Mouse (Mus musculus) cortical plate, adult 2 months (tissue): ENCODE results near the gene Rai14. TPM values are rescaled to one million over a fixed set of nuclear protein-coding genes. Genes with fewer than 3 reads are reported as not detected.

ENCODE experiments used
- H3K27ac ChIP-seq: fragments of 200-500 bp; 2 replicates; pipeline ENCODE4 v1.5.1; 2012; ENCODE audit warnings: low read length, control low read depth, inconsistent platforms; ENCODE audit not compliant: insufficient read depth
- H3K4me1 ChIP-seq: fragments of 200-500 bp; 2 replicates; pipeline ENCODE4 v1.6.1; 2011; ENCODE audit warnings: low read length; ENCODE audit not compliant: control insufficient read depth, insufficient read depth
- H3K4me3 ChIP-seq: fragments of 200-500 bp; 2 replicates; pipeline ENCODE4 v1.5.1; 2011; ENCODE audit warnings: mild to moderate bottlenecking, low read length, control low read depth; ENCODE audit not compliant: insufficient read depth
- CTCF ChIP-seq: fragments of 200-500 bp; IDR thresholded peaks from 2 replicates; pipeline ENCODE4 v1.5.1; 2011; ENCODE audit warnings: mild to moderate bottlenecking, control low read depth, low read length; ENCODE audit not compliant: insufficient read depth; ENCODE audit errors: extremely low read depth
- POLR2A ChIP-seq: fragments of 200-500 bp; IDR thresholded peaks from 2 replicates; pipeline ENCODE4 v1.6.1; 2011; ENCODE audit warnings: mild to moderate bottlenecking, low read length, control low read depth; ENCODE audit not compliant: insufficient read depth; ENCODE audit errors: extremely low read depth
- polyA plus RNA-seq: library from polyadenylated mRNA; depleted of rRNA; stranded (reverse); fragments of >200 nt; gene quantifications from 2 replicates; pipeline ENCODE4 v1.2.3, GENCODE M21; 2012

Gene Rai14
- polyA plus RNA-seq, 1 experiment: 8.1 TPM

- Histone ChIP-seq H3K4me1 (no peaks in the 10 kb centered on the region; the same call in 1 of the 2 replicates), H3K4me3 (no peak overlapping the region), H3K27ac (no peak overlapping the region)
- TF ChIP-seq POLR2A (no peak), CTCF (no peak)
These were observed 70.6 kb downstream of the Rai14 start for GRCm38 (mm10) chr15:10643819-10644218.

GRCm38 (mm10) chr15:10643224-10643623, 71.2 kb downstream of the Rai14 start:
- H3K27ac ChIP-seq: no peak overlapping the region
- H3K4me3 ChIP-seq: no peak overlapping the region
- TF ChIP-seq POLR2A (no peak), CTCF (no peak)
- H3K4me1 ChIP-seq: no peaks in the 10 kb centered on the region; the same call in 1 of the 2 replicates

GRCm38 (mm10) chr15:10642419-10642818, 72.0 kb downstream of the Rai14 start:
- H3K4me3 ChIP-seq: no peak overlapping the region
- H3K4me1 ChIP-seq: no peaks in the 10 kb centered on the region; the same call in 1 of the 2 replicates
- no peak for TF ChIP-seq POLR2A
- no peak for TF ChIP-seq CTCF
- H3K27ac ChIP-seq: no peak overlapping the region

- Histone ChIP-seq H3K4me3 (no peak overlapping the region), H3K4me1 (no peaks in the 10 kb centered on the region), H3K27ac (no peak overlapping the region)
- TF ChIP-seq POLR2A (no peak), CTCF (no peak)
These were observed 73.7 kb downstream of the Rai14 start for GRCm38 (mm10) chr15:10640721-10641120.

- H3K4me1 ChIP-seq: no peaks in the 10 kb centered on the region
- no peak overlapping the region for H3K4me3 ChIP-seq
- TF ChIP-seq POLR2A: no peak
- TF ChIP-seq CTCF: no peak
- no peak overlapping the region for H3K27ac ChIP-seq
These were observed 77.1 kb downstream of the Rai14 start for GRCm38 (mm10) chr15:10637251-10637793.

GRCm38 (mm10) chr15:10636844-10637243, 77.6 kb downstream of the Rai14 start:
- no peak overlapping the region for H3K27ac ChIP-seq
- no peaks in the 10 kb centered on the region for H3K4me1 ChIP-seq
- TF ChIP-seq CTCF: no peak
- TF ChIP-seq POLR2A: no peak
- H3K4me3 ChIP-seq: no peak overlapping the region

GRCm38 (mm10) chr15:10635121-10635520, 79.3 kb downstream of the Rai14 start:
- Histone ChIP-seq H3K4me3 (no peak overlapping the region), H3K4me1 (no peaks in the 10 kb centered on the region), H3K27ac (no peak overlapping the region)
- TF ChIP-seq CTCF (no peak), POLR2A (no peak)

GRCm38 (mm10) chr15:10634176-10634575, 80.2 kb downstream of the Rai14 start:
- no peaks in the 10 kb centered on the region for H3K4me1 ChIP-seq
- H3K27ac ChIP-seq: no peak overlapping the region
- no peak for TF ChIP-seq CTCF
- TF ChIP-seq POLR2A: no peak
- no peak overlapping the region for H3K4me3 ChIP-seq

GRCm38 (mm10) chr15:10633381-10633780, 81.0 kb downstream of the Rai14 start:
- Histone ChIP-seq H3K4me3 (no peak overlapping the region), H3K4me1 (no peaks in the 10 kb centered on the region), H3K27ac (no peak overlapping the region)
- no peak for TF ChIP-seq POLR2A
- TF ChIP-seq CTCF: no peak

GRCm38 (mm10) chr15:10632581-10632980, 81.8 kb downstream of the Rai14 start:
- no peak for TF ChIP-seq CTCF
- no peak for TF ChIP-seq POLR2A
- Histone ChIP-seq H3K4me1 (no peaks in the 10 kb centered on the region), H3K4me3 (no peak overlapping the region), H3K27ac (no peak overlapping the region)
